Mouse (Mus musculus): ENCODE measurements around the gene Dscaml1.

The Dscaml1 gene

DNA sequence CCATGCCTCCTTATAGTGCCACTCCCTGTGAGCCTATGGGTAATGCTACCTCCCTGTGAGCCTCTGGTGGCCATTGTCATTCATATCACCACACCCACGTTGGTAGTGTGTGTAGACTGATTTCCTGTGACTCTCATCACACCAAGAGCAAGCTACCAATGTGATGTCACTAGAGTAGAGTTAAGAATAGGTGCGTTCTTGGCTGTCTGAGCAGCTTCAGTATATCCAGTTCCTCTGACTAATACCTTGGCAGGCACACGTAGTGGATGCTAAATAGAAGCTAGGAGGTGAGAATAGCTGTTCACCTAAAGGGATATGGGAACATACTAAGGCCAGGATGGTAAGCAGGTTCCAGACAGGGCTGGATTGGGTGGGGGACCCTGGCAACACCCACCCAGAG, 143.3 kb downstream of the Dscaml1 start:
- no peak for DNase-seq (ENCODE audit: low spot score in 2 of 2)

DNA sequence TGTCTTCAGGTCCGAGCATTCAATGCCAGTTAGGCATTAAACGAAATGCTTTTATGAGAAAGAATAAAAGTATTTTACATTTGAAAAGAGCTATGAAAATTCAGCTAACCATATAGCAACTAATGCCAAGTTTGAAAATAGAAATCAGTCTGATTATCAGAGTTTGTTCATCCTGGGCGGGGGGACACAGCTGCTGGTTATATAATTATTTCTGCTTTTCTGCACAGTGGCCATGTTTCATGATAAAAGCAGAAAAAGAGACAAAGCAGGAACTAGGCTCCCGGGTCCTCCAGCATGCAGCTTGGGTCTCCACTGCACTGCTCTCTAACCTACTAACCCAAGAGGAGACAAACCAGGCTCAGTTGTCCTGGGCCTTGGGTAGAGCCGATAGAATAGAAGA, 143.9 kb downstream of the Dscaml1 start:
- no peak for DNase-seq (ENCODE audit: low spot score in 2 of 2)

DNA sequence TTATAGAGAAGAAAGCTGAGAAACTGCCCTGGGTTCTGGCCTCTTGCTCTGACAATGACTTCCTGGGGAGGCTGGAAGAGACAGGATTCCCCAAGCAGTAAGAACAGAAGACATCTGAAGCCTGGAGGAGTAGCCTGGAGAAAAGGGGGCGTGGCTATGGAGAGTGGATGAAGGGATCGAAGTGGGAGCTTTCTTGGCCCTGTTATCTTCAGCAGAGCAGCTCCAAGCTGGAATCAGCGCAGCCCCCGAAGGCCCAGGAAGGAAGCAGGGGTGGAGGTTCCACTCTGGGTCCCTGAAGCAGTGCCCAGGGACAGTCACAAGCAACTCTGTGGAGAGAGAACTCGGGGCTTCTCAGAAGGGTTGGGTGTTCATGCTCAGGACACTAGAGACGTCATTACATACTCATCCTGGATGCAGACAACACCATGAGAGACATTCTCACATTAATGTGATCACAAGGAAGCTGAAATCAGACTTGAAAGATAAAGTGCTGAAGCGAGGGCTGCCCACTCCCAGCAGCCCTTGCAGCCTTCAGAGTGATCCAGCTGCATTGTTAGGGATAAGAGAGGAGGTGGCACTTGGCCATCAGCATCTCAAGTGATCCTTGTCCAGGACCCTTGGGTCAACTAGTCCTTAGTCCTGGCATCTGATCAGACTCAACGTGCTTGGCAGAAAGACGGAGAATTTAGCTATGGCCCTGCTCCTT, 146.5 kb downstream of the Dscaml1 start:
- DNase-seq (ENCODE audit: low spot score in 2 of 2) = no peak

DNA sequence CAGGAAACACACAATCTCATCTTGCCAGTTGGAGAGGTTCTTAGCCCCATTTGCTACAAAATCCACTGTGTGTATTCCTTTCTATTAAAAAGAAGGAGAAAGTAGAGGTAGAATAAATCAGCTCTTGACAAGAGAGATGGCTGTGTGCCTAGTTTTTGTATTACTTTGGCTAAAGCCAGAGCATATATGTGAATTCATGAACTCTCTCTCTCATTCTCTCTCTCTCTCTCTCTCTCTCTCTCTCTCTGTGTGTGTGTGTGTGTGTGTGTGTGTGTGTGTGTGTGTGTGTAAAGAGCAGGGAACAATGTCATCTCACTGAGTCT, 147.0 kb downstream of the Dscaml1 start:
- DNase-seq (ENCODE audit: low spot score in 2 of 2) = no peak

DNA sequence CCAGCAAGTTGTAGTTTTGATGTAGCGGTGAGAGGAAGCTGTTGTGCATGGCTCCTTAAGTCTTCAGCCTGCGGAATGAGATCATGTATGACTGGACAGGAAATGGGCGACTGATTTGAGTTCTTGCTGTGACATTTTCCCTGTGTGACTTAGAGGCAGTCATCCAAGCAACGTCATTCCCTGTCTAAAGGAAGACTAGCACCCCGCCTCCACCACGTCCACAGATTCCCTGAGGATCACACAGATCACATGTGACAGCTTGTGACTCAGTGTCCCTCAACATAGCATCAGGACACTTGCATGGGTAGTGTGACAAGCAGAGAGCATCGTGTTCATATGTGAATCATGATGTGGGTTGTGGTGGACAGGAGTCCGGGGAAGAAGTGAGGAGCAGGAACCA, 147.6 kb downstream of the Dscaml1 start:
- no peak for DNase-seq (ENCODE audit: low spot score in 2 of 2)

DNA sequence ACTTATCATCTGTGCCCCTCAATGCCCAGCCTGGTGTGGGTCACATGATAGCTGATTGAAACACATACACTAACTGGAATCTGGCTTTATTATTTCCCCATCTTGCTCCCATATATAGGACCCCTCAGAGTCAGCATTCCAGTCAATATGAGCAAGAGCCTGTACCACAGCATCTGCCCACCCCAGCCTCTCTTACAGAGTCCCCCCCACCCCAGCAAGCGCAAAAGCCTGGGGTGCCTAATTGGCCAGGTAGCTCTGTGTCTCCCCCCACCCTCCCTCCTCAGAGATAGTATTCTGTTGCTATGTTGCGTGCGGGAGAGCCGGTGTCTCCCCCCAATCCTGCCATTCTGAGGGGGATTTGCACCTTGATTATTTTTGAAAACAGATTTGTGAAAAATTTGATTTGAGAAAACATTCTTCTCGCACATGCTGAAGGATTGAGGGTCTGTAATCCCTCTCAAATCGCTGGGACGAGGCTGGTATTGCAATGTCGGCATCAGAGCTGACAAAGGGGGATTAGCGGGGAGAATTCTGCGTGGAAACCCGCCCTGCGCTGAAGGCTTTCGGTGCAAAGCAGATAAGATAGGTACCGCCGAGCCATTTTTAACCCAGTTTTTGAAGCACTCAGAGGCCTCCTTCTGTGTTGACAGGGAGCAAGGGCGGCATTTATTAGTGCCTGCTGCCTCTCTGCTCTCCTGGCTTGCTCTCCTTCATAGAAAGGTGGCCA, 153.8 kb downstream of the Dscaml1 start:
- DNase-seq (ENCODE audit: low spot score in 2 of 2) = no peak

DNA sequence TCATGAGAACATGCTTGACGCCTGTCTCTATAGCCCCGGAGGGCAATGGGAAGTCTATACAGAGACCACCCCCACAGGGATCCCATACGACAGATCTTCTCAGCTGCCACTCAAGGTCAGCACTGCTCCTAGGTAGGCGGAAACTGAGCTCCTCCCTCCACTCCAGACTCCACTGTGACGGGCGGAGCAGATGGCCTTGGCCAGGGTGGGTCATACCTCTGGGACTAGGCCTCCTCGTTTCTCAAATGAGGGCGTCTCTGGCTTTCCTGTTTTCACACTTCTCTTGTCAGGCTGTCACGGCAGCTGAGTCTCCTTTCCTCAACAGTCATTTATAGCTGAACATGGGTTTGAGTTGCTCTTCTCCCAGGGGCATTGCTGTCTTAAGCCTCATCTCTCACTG, 160.0 kb downstream of the Dscaml1 start:
- DNase-seq (ENCODE audit: low spot score in 2 of 2) = no peak

DNA sequence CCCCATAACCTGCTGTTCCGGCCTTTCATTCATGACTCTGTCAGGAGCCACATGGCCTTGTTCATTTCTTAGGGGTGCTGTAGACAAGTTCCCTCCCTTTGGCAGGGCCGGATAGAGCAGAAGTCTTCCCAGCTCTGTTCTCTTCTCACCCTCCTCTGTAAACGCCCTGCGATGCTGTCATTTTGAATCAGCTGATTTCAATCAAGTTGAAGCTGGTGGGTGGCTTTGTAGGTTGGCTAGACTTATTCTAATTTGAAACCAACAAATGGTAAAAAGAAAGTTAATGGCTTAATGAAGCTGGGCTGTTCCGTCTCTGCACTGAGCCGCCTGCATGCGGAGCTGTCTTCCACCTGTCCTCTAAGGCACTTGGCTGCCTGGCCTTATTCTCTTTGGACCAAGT, 161.3 kb downstream of the Dscaml1 start:
- no peak for DNase-seq (ENCODE audit: low spot score in 2 of 2)

DNA sequence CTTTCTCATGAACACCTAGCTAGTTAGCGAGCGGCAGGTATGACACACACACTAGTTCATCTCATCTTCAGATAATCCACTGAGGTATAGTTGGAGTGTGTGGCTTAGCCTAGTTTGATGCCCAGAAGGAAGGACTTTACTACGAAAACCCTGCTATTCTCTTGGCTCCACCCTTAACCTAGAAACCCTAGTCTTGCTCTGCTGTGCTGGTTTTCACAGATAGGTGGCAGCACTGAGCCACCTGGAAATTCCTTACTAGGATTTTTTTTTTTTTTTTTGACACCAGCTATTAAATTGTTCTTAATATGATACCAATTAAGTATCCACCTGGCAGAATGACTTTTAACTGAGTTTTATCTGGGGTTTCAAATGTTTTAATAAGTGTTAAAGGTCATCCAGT, 163.4 kb downstream of the Dscaml1 start:
- DNase-seq (ENCODE audit: low spot score in 2 of 2) = peak in 1 of 2 experiments; percentile 14

DNA sequence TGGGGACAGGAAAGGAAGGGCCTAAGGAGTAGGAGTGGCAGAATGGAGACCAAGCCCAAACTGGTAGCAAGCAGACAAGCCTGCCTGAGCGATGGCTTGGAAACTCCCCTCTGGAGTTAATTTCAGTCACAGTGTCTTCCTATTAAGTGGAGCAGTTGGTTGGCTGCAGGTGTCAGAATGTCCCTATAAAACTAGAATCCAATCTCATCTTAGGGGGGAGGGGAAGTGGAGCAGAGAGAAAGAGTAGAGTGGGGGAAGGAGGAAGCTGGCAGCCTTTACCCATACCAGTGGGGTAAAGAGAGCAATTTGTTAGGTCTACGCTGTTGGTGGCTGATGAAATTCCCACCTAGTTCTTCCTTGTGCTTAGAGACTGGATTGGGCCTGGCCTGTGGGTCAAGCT, 164.6 kb downstream of the Dscaml1 start:
- no peak for DNase-seq (ENCODE audit: low spot score in 2 of 2)

DNA sequence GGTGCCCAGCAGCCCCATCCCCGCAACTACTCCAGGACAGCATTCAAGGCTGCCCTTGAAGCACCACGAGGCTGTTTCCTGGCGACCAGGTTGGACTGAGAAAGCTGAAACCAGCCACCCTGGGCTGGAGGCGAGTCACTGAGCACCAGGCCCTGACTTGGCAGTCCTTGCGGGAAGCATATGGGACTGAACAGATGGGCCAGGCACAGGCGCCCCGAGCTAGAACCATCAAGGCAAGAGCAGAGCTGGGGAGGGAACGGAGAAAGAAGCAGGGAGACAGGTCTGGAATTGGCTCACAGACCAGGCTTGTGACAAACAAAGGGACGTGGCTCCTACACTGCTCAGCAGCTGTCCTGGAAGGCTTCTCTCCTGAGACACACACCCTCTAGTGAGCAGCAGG, 165.9 kb downstream of the Dscaml1 start:
- DNase-seq (ENCODE audit: low spot score in 2 of 2) = no peak

DNA sequence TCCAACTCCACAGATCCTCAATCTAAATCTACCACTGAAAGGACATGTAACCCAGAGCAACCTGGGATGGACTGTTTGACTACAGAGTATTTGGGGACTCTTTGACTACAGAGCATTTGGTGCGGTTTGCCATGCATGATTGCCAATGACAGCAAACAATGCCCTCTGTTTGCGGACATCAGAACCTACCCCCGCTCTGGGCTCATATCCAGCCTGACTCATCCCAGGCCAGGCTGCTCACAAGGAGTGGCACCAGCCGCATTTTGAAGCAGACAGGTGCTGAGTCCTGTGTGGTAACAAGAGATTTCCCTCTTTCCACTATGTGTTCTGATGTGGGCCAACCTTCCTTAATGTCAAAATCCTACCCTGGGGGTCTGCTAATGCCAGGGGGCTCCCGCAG, 171.7 kb downstream of the Dscaml1 start:
- no peak for DNase-seq (ENCODE audit: low spot score in 2 of 2)

DNA sequence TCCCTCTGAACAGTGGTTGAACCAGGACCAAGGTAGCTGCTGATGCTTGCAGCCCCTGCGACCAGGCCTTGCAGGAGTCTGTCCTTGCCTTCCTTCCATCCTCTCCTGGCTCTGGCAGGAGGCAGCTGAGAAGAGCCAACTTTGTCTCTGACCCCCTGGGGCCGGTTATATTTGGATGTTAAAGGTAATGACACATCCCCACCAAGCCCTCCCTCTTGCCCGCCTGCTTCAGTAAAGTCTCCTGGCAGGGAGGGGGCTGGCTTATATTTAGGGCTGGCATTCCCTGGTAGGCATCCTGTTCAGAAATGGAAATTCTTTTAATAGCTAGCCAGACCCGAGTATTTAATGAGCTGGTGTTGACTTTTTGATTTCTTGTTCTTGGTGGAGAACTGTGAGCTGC, 172.9 kb downstream of the Dscaml1 start:
- DNase-seq (ENCODE audit: low spot score in 2 of 2) = no peak

DNA sequence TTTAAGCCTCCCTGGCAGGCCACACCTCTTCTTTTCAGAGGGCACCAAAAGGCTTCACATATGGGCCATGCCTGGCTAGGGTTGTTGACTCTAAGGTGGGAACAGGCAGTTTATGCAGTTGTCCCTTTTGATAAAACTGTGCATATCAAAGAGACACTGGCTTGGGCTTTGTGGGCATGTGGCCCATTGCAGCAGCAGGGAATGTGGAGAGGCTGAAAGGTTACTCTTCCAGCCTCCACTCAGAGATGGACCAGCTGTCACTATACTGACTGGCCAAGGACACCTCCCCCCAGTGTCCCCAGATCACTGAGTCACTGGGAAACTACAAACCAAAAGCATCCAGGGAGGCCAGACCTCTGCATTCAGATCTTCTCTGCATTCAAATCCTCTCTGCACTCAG, 180.9 kb downstream of the Dscaml1 start:
- DNase-seq (ENCODE audit: low spot score in 2 of 2) = no peak

DNA sequence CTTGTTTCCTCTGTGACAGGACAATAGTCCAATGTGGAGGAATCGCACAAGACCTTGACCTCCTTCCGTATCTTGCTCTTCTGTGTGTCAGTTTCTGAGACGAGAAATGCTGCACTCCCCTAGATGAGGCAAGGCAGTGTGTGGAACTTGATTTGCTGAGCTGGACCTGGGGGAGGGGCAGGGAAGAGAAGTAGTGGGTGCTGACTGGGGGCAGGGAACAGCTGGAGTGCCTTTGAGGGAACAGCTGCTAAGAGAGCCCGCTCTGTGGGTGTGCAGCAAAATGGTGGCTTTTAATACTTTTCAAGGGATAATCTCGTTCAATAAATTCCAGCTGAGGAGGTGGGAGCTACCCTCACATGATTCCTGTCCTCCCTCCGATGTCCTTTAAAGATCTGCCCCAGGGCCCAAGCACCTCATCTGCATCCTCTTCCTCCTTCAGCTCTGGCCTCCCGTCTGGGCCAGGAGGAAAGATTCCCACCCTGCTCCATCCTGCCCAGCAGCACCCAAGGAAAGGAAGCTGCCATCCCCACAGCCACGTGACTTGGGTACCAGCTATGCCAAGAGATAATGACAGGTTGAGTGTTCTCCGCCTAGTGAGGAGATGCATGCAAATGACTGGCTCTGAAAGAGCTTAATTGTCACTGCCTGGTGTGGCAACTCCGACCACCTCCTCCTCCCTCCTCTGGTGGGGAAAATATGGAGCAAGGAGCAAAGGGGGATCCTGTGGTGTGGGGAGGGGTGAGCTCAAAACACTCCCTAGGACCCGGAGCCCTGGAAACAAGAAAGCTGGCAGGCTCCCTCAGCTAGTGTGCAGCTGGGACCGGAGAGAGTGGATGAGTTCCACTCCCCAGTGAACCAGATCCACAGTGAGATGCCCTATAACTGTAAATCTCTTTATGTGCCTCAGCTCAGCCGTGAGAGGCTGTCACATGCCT, 181.9 kb downstream of the Dscaml1 start:
- DNase-seq (ENCODE audit: low spot score in 2 of 2) = no peak

DNA sequence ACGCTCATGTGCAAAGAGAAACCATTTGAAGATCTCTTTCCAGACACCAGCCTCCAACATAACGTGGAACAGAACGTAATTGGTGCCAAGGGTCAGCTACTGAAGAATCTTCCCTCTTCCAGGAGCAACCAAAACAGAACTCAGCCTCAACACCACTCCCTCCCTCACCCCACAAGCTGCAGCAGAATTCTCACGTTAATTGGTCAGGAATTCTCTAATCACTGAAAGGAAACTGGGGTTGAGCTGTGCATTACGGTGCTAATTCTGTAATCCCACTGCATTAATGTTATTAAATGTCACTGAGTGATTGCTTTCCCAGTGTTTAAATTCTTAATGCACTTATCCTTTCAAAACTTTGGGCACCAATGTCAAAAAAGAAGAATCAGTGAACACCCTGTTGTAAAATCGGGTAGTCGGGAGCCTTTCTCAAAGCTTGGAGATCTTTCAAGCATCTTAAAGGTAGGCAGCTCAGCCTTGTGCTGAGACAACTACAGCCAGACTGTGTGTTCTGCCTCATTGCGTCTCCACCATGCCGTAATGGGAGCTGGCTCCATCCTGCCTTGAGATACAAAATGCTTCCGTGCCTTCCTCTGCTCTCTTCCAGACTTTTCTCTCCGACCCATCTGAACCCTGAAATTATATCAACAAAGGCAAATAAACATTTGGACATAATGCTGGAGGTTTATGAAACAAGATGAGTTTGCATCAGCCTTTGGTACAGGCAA, 184.1 kb downstream of the Dscaml1 start:
- DNase-seq (ENCODE audit: low spot score in 2 of 2) = no peak

DNA sequence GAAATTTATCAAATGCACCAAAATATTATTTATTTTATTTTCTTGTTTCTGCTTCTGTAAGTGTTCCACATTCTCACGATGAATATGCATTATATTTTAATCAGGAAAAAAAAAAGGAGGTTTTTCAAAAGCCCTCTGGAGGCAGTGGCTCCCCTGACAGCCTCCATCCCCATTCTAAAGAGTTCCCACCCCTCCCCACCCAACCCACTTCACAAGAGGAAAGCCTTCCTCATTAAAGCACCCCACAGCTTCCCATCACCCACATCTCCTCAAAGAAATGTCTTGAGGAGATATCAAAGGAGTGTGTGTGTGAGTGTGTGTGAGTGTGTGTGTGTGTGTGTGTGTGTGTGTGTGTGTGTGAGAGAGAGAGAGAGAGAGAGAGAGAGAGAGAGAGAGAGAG, 188.2 kb downstream of the Dscaml1 start:
- no peak for DNase-seq (ENCODE audit: low spot score in 2 of 2)

DNA sequence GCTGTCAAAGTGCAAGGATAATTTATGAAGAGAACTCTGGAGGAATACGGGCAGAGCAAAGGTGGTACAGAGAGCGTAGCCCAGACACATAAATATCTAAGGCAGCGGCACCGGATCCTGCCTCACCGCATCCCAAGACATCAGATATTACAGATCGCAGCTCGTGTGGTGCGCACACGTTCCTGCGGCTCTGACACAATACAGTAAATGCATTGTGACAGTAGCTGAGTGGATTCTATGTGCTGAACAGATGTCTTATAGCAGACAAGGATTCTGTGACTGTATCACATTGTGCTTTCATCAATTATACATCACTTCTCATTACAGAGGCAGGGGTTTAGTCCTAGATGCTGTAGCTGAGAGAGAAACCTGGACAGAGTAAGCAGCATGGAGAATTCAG, 191.5 kb downstream of the Dscaml1 start:
- DNase-seq (ENCODE audit: low spot score in 2 of 2) = no peak

DNA sequence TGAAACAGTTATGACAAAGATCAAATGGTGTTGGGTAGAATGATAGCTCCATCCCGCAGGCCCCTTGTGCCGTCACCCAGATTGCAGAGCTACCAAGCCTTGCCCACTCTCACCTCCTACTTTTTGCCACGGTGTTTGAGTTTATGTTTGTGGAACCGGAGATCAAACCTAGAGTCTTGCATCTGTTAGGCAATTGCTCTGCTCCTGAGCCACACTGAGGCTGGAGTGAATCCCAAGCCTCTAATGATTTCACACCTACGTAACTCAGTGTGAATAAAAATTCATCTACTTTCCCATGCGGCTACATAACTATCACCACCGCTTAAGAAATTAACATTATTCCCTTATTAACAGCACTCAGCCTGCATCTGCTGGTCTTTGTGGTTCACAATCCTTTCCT, 192.0 kb downstream of the Dscaml1 start:
- DNase-seq (ENCODE audit: low spot score in 2 of 2) = no peak

DNA sequence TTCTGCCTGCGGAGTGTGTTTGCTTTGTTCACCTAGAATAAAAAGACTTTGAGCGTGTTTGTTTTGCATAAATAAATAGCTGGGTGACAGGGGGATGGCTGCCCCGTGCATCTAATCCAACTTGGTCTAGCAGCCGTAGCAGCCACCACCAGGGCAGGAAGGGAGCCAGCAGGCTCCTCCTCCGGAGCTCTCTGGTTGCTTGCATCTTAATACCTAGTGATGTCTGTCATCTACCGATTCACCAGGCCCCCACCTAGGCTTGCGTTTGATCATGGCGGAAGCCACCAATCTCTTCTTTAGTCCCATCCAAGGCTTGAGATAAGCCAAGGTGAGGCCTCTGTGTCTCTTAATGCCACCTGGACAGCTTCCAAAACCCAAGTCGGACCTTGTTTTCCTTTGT, 193.6 kb downstream of the Dscaml1 start:
- no peak for DNase-seq (ENCODE audit: low spot score in 2 of 2)

DNA sequence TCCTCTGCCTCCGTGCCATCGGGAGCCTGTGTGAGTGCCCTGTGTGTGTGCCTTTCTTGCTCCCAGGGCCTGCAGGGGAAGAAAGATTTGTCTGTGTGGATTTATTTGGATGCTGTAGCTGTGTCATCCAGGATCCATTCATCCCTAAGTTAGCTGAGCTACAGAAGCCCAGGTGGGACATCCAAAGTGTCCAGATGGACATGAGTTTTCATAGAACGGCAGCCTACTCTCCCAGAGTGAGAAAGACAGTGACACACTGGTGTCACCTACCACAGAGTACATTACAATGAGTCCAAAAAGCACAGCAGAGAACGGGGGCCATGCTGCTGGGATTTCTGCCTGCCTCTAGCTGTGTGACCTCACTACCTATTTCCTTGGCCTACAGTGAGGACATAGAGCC, 194.5 kb downstream of the Dscaml1 start:
- no peak for DNase-seq (ENCODE audit: low spot score in 2 of 2)

DNA sequence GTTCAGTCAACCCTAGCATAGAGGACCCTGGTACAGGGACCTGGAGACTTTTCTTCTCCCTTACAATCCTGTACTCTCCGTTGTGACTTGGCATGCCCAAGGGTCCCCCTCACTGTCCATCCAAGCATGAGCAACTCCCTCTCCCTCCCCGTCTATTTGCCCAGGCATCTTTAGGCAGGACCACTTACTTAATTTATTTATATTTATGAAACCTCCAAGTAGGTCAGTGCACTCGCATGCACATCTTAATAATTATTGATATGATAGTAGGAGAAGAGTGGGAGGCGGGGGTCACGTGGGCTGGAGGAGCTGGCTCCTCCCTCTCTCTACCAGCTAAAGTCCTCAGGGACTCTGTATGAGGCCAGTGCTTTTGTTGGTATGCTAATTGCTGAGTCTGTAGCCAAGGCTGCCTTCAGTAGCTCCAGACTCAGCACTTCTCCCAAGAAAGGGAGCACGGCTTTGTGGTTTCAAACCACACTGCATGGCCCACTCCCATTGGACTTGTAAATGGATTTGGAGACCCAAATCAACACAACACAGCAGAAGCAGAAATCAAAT, 199.5 kb downstream of the Dscaml1 start:
- no peak for DNase-seq (ENCODE audit: low spot score in 2 of 2)
